Mouse (Mus musculus) adrenal gland (tissue): ENCODE results near the gene Ankfn1.

Experiments
- intact Hi-C: fragments of 180-260 bp; cut with DNase I; formaldehyde crosslinking; loops from one replicate; pipeline ENCODE4 v1.15.1; 2025

Ankfn1 gene

DNA sequence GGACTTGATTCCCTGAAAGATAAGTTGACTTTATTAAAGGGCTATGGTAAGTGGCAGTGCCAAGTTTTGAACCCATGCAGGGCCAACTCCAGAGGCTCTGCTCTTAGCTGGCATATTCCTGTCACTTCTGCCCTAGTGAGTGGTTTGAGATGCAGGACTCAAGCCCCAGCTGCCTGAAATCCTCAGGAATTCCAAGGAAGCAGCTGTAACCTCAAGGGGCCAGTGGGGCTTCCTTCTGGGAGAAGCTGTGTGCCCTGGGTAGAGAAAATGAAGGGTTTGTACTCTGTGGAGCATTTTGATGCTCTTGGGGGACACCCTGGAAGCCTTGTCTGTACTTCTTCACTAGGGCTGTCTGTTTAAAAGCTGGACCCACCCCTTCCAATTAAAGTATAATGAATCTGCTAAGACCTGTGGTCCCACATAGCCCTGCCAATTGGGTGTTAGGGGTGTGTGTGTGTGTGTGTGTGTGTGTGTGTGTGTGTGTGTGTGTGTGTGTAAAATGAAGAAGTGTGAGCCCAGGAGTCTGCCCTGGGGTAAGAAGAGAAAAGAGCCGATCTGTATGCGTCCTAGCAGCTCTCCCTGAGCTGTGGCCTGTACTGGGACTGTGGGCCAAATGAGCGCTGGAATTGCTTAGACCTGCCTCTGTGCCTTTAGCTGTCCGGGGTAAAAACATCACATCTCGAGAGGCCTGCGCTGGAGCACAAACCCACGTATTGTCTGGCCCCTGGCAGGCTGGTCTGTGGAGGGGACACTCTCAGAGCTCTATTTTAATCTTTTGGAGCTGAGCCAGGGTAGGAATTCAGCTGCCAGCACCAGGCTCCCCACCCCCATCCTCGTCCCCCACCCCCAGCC, 395.4 kb downstream of the Ankfn1 start:
- intact Hi-C loops, result no loop called here

DNA sequence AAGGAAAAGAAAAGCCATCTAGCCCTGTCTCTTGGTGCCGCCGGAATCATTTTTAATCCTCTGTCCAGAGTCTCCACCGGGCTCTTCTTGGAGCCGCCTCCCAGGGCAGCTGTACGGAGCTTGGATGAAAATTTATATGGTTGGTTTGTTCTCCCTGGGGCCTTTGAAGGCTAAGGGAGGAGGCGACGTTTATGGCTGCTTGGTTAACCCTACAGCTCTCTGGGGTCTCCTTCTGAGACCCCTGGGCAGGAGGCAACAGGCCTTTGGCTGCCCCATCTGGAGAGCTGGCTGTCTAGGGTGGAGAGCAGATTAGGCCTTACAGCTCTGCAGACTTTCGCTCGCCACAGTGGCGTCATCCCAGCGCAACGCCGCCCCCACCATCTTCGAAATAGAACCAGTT, 406.5 kb downstream of the Ankfn1 start:
- intact Hi-C loops, result no loop called here

DNA sequence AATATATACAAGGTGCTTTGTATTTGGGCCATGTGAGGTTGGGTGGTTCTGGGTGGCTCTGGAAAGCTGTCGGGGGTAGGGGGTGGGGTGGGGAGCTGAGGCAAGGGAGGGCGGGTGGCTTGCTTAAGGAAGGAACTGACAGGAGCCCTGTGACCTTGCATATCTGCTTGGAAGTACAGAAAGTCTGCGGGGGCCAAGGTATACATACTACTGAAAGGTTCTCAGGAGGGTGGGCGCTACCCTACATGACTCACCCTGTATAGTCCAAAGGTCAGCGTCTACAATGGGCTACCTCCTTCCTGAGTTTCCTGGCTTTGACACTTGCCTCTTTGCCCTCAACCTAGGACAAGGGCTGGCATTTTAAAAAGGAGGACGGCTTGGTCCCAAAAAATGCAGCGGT, 407.1 kb downstream of the Ankfn1 start:
- intact Hi-C loops, result no loop called here

DNA sequence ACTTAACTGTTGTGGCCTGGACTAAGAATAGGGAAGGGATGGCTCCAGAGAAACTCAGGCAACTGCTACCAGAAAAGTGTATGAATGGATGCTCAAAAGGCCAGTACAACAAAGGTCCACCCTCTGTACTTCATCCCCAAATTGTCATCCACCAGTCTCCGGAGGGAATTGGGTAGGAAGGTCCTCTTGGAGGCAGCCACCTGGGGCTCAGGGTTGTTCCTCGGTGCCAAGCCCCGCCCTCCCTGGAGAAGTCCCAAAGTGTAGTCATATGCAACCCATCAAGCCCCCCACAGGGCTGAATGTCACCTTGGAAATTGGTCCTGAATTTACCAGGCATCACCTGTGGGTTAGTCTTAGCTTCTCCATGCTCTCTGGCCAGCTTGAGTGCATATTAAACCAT, 413.5 kb downstream of the Ankfn1 start:
- intact Hi-C loops, result no loop called here

DNA sequence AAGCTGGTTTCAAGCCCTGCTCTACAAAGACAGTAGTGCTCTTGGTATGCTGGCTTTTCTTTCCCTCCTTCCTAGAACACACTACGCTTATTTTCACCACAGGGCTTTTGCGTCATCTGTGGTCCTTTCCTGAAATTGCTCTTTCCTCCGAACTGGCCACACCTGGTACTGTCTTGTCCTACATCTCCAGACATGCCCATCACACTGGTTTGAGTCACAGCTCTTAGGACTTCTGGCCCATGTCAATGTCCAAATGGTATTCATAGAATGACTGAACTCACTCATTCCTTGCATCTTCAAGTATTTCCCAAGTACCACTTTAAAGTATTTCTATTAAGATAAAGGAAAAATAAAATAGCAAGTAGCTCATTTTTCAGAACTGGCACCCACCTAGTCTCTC, 416.6 kb downstream of the Ankfn1 start:
- intact Hi-C loops, result no loop called here

DNA sequence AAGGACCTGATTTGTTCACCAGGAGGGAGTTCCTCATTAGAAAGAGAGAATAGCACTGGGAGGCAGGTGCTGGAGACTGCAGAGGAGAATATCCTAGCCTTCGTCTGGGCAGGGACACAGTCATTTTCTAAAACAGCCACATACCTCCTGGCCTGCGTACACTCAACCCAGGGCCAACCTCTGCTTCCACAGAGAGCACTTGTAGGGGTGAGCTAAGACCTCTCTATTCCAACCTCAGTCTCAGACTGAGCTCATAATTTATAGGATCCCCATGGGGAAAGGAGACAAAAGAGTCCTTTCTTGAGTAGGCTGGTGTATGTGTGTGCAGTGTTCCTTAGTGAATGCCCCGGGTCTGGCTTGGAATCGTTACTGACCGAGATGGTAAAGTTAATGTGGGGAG, 418.9 kb downstream of the Ankfn1 start:
- intact Hi-C loops, result no loop called here

DNA sequence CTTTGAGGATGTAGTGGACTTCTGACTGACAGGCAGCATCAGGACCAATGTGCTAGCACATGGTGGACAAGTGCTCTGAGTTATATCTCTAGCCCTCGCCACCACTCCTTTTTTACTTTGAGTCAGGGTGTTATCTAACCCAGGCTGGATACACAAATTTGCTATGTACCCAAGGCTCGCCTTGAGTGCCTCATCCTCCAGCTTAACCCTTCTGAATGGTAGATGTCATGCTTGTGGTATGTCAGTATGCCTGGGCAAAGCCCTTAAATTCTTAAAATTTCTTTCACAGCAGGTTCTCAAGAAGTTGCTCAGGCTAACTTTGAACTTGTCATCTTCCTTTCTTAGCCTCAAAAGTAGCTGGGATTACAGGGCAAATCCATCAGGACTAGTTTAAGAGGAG, 421.0 kb downstream of the Ankfn1 start:
- intact Hi-C loops, result no loop called here

DNA sequence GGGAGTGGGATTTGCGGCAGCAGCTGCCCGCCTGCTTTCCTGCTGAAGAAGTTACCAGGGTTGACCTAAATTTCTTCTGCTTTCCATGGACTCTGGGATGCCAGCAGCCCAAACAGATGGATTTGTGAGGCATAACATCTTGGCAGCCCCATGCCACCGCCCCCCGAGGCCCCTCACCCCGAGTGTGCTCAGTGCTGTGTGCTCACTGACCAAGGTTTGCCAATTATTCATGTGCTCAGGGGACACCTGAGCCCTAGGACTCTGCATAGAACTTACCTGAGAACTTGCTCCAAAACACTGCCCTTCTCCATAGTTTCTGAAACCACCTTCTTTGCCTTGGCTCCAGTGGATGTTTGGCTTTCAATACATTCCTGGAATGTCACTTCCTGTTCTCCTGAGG, 421.4 kb downstream of the Ankfn1 start:
- intact Hi-C loops, result no loop called here

DNA sequence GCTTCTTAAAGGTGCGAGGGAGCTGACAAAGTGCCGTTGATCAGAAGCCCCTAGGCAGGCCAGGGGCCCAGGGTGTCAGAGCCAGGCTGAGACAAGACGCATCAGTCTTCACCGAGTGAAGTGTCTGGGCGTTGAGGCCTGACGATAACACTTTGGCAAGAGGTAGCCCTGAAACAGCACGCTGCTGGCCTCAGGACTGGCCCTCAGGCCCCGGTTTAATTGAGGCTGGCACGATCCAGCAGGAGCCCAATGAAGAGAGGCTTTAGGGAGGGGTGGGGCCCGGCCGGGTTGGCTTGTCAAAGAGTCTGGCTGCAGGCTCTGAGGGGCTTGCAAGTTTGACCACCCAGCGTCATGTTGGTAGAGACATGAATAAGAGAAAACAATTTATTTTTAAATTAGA, 437.2 kb downstream of the Ankfn1 start:
- intact Hi-C loops, result no loop called here
